Mouse (Mus musculus) midbrain, embryonic 14.5 days (tissue): ENCODE measurements around the gene Gan. TPM values are rescaled to one million over a fixed set of nuclear protein-coding genes. Genes with fewer than 3 reads are reported as not detected.
A peak's percentile ranks its signal among the peaks of the same experiment; 100 is the strongest.

Source experiments
- ATAC-seq: fragments of 200-750 bp; cut with Nextera tagmentation; 2 replicates; pipeline ENCODE4 v1.8.0; 2017; ENCODE audit warnings: moderate number of reproducible peaks, moderate library complexity; ENCODE audit not compliant: low FRiP score, low TSS enrichment
- DNase-seq: peaks from one replicate; pipeline ENCODE4 v3.0.0-alpha.2; 2015
- H3K27ac ChIP-seq: fragments of 300-500 bp; sonication (generic); replicated peaks from 2 replicates; pipeline ENCODE4 v1.5.1; 2014; ENCODE audit warnings: mild to moderate bottlenecking, low read depth, low read length, moderate library complexity
- H3K27me3 ChIP-seq: fragments of 300-500 bp; sonication (generic); 2 replicates; pipeline ENCODE4 v1.6.1; 2014; ENCODE audit warnings: low read length, control low read depth, mixed read lengths; ENCODE audit not compliant: control insufficient read depth, insufficient read depth
- H3K36me3 ChIP-seq: fragments of 300-500 bp; sonication (generic); 2 replicates; pipeline ENCODE4 v1.6.1; 2014; ENCODE audit warnings: low read length, control low read depth; ENCODE audit not compliant: control insufficient read depth, insufficient read depth
- H3K4me1 ChIP-seq: fragments of 300-500 bp; sonication (generic); 2 replicates; pipeline ENCODE4 v1.6.1; 2014; ENCODE audit warnings: mild to moderate bottlenecking, antibody characterized with exemption, low read length, control low read depth; ENCODE audit not compliant: control insufficient read depth, insufficient read depth
- H3K4me2 ChIP-seq: fragments of 300-500 bp; sonication (generic); 2 replicates; pipeline ENCODE4 v1.6.1; 2014; ENCODE audit warnings: mild to moderate bottlenecking, low read length, moderate library complexity
- H3K4me3 ChIP-seq: fragments of 300-500 bp; sonication (generic); replicated peaks from 2 replicates; pipeline ENCODE4 v1.5.1; 2014; ENCODE audit warnings: low read depth, low read length
- H3K9ac ChIP-seq: fragments of 300-500 bp; sonication (generic); replicated peaks from 2 replicates; pipeline ENCODE4 v1.6.1; 2014; ENCODE audit warnings: mild to moderate bottlenecking, low read length, moderate library complexity
- H3K9me3 ChIP-seq: fragments of 300-500 bp; sonication (generic); 2 replicates; pipeline ENCODE4 v1.6.1; 2016; ENCODE audit warnings: low read length, control low read depth, mixed read lengths; ENCODE audit not compliant: control insufficient read depth
- WGBS: fragments of 180-500 bp; shearing (Covaris S2); extraction: QIAGEN DNeasy Blood & Tissue Kit; methylation state at CpG from one replicate; pipeline ENCODE4 v1.1.7; 2014; 5-methylcytosine and 5-hydroxymethylcytosine counted together
- polyA plus RNA-seq: library from polyadenylated mRNA; unstranded; fragments of >200 nt; fragmentation: Nextera tagmentation; extraction: Ambion mirVana; gene quantifications from 2 replicates; pipeline ENCODE4 v1.2.1, GENCODE M21; 2014

Gan gene
- polyA plus RNA-seq, 1 experiment from 2014 or later: 4.9 TPM

DNA sequence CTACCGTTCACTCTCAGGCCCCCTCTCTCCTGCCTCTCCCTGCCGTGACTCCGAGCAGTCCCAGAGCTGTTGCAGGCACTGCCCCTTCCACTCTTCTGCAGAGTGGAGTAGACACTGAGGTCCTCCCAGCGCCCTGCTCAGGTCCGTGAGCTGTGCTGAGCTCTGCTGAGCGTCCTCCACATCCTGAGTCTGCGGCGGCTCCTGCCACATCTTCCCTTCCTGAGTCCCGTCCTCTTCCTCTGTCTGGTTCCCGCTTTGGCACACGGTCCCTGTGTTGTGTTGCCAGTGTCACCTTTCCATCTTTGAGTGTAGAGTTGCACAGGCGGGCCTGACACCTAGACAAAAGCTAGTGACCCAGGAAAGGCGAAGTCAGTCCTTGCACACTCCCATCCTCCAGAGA lies 42.4 kb downstream of the Gan start:
- 75% methylated on average over 13 of the region's 13 CpGs for WGBS
- Histone ChIP-seq H3K36me3 (peaks cover 27% of the 10 kb centered on the region), H3K4me2 (no peak overlapping the region), H3K27me3 (no peaks in the 10 kb centered on the region), H3K9ac (no peak overlapping the region), H3K4me1 (peaks cover 8% of the 10 kb centered on the region; the same call in 1 of the 2 replicates), H3K9me3 (no peaks in the 10 kb centered on the region), H3K4me3 (no peak overlapping the region), H3K27ac (0 out of 2 replicates have a peak overlapping the region, but pooled peaks have one; percentile 20)
- DNase-seq: no peak
- ATAC-seq: no peak

DNA sequence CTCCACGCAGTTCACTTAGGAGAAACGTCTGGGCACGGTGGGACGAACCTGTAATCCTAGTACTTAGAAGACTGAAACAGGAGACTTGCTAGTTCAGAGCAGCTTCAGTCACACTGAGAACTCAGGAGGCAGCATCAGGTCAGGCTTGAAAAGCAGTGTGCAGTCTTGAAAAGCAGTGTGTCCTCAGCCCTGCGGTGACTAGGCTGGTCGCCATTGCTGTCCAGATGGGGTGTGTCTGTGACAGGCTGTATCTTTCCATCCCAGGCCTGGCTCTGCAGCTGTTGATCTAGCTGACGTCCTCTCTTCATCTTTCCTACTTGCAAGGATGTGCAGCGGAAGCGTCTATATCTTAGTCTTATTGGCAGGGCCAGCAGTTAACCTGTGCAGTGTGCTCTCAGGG lies 42.9 kb downstream of the Gan start:
- Histone ChIP-seq H3K27me3 (no peaks in the 10 kb centered on the region), H3K9me3 (no peaks in the 10 kb centered on the region), H3K27ac (no peak overlapping the region), H3K9ac (no peak overlapping the region), H3K36me3 (peaks cover 27% of the 10 kb centered on the region), H3K4me3 (no peak overlapping the region), H3K4me2 (no peak overlapping the region), H3K4me1 (peaks cover 8% of the 10 kb centered on the region; the same call in 1 of the 2 replicates)
- ATAC-seq: no peak
- WGBS: 89% methylated on average over 9 of the region's 9 CpGs
- no peak for DNase-seq

DNA sequence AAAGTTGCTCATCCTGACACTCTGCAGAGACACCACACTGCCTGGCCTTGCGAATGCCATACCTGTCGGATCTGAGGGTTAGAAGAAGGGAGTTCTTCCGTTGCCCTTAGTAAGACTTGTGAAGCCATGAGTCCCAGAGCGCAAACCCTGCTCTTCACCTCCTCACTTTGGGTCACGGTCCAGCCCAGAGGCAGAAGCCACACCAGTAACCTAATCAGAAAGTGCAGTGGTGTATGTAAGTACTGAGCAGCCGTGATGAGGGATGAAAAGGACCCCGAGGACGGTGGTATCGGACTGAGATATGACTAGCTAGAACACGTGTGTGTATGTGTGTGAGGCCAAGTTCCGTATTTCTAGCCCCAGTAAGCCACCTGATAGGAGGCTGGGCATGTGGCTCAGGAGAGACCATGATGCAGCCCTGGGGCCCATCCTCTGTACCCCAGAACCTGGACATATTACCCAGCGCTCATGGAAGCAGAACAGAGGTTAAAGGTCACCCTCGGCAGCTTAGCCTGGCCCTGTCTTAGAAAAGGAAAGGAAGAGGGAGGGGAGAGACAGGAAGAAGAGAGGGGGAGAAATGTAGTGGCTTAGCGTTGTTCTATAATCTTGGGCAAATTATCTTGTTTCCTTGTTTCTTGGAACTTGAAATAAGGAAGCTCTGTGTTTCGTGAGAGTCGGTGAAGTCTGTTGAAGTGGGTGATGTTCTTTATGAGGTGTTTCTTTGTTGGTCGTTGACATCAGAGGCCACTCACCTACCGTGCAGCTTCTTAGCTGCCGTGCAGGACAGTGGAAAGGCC lies 43.5 kb downstream of the Gan start:
- Histone ChIP-seq H3K4me3 (no peak overlapping the region), H3K4me2 (no peak overlapping the region), H3K9me3 (no peaks in the 10 kb centered on the region), H3K4me1 (peaks cover 8% of the 10 kb centered on the region; the same call in 1 of the 2 replicates), H3K9ac (no peak overlapping the region), H3K27ac (no peak overlapping the region), H3K27me3 (no peaks in the 10 kb centered on the region), H3K36me3 (peaks cover 22% of the 10 kb centered on the region)
- DNase-seq (no peak), ATAC-seq (no peak)
- WGBS: 76% methylated on average over 19 of the region's 19 CpGs

- no peak for DNase-seq
- no peak overlapping the region for H3K4me3 ChIP-seq
- H3K9me3 ChIP-seq: no peaks in the 10 kb centered on the region
- 94% methylated on average over 4 of the region's 4 CpGs for WGBS
- H3K4me2 ChIP-seq: no peak overlapping the region
- H3K9ac ChIP-seq: no peak overlapping the region
- ATAC-seq: no peak
- peaks cover 4% of the 10 kb centered on the region; the same call in 1 of the 2 replicates for H3K4me1 ChIP-seq
- peaks cover 19% of the 10 kb centered on the region; the same call in 1 of the 2 replicates for H3K36me3 ChIP-seq
- H3K27me3 ChIP-seq: no peaks in the 10 kb centered on the region
- no peak overlapping the region for H3K27ac ChIP-seq
These were observed 45.1 kb downstream of the Gan start for GRCm38 (mm10) chr8:117203085-117203484.

- ATAC-seq: no peak
- 89% methylated on average over 4 of the region's 4 CpGs for WGBS
- no peak for DNase-seq
These were observed 47.9 kb downstream of the Gan start for GRCm38 (mm10) chr8:117205884-117206283.

DNA sequence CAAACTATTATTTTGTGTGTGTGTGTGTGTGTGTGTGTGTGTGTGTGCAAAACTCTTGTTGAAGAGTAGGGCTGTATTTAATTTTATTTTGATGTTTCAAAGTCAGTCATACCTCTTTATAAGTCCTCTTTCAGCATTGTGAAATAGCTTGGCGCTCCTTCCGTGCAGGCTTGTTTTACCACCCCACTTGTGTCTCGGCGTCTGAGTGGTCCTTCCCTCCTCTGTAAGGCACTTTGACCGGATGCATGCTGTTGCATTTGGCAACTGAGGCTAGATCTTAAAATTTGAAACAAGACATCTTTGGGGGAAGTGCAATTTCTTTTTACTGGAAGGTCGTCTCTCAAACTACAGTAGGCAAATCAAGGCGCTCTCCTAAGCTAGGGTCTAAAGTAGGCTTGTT lies 48.7 kb downstream of the Gan start:
- Histone ChIP-seq H3K36me3 (peaks cover 13% of the 10 kb centered on the region), H3K9me3 (no peaks in the 10 kb centered on the region), H3K4me3 (no peak overlapping the region), H3K27me3 (no peaks in the 10 kb centered on the region), H3K4me2 (no peak overlapping the region), H3K9ac (no peak overlapping the region), H3K27ac (no peak overlapping the region), H3K4me1 (no peaks in the 10 kb centered on the region)
- 97% methylated on average over 7 of the region's 7 CpGs for WGBS
- ATAC-seq (no peak), DNase-seq (no peak)

More at GRCm38 (mm10) chr8:117205884-117206283, 47.9 kb downstream of the Gan start:
- H3K4me1 ChIP-seq: no peaks in the 10 kb centered on the region
- no peaks in the 10 kb centered on the region for H3K27me3 ChIP-seq
- no peaks in the 10 kb centered on the region for H3K9me3 ChIP-seq
- H3K27ac ChIP-seq: no peak overlapping the region
- H3K9ac ChIP-seq: no peak overlapping the region
- H3K4me2 ChIP-seq: no peak overlapping the region
- H3K36me3 ChIP-seq: peaks cover 19% of the 10 kb centered on the region
- no peak overlapping the region for H3K4me3 ChIP-seq

DNA sequence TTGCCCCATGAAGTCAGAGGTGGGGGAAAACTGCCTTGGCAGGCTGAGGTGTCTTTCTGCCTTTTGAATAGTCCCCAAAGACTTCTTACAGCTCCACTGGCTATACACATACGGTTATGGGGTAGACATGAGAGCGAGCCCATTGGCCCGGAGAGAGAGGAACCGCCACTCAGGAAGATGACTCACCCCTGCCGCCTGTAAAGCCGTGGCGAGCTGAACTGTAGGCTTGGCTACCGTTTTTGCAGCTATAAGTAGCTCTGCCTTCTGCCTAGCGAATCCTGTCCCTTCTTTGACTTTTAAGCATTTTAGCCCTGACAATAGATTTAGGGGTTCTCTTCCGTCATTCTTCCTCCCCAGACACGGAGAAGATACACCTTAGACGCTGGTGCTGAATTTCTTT lies 51.2 kb downstream of the Gan start:
- Histone ChIP-seq H3K4me2 (no peak overlapping the region), H3K4me1 (no peaks in the 10 kb centered on the region), H3K9ac (no peak overlapping the region), H3K9me3 (no peaks in the 10 kb centered on the region), H3K27me3 (no peaks in the 10 kb centered on the region), H3K27ac (no peak overlapping the region), H3K36me3 (peaks cover 8% of the 10 kb centered on the region), H3K4me3 (no peak overlapping the region)
- DNase-seq (no peak), ATAC-seq (no peak)
- 93% methylated on average over 12 of the region's 12 CpGs for WGBS

- H3K9me3 ChIP-seq: no peaks in the 10 kb centered on the region
- H3K36me3 ChIP-seq: peaks cover 3% of the 10 kb centered on the region; the same call in 1 of the 2 replicates
- ATAC-seq (no peak), DNase-seq (no peak)
- no peaks in the 10 kb centered on the region for H3K27me3 ChIP-seq
- H3K4me1 ChIP-seq: no peaks in the 10 kb centered on the region
- no peak overlapping the region for H3K4me3 ChIP-seq
- no peak overlapping the region for H3K4me2 ChIP-seq
- 85% methylated on average over 11 of the region's 11 CpGs for WGBS
- H3K9ac ChIP-seq: no peak overlapping the region
- no peak overlapping the region for H3K27ac ChIP-seq
These were observed 54.2 kb downstream of the Gan start for GRCm38 (mm10) chr8:117212100-117212499.

- Histone ChIP-seq H3K9ac (no peak overlapping the region), H3K4me3 (no peak overlapping the region), H3K4me1 (no peaks in the 10 kb centered on the region), H3K4me2 (no peak overlapping the region), H3K27me3 (no peaks in the 10 kb centered on the region), H3K36me3 (0 out of 2 replicates have a peak, but pooled peaks cover 3% of the 10 kb centered on the region), H3K27ac (no peak overlapping the region), H3K9me3 (no peaks in the 10 kb centered on the region)
- ATAC-seq: no peak
- no peak for DNase-seq
- WGBS: 96% methylated on average over 2 of the region's 2 CpGs
These were observed 59.8 kb downstream of the Gan start for GRCm38 (mm10) chr8:117217724-117218123.
